Mouse (Mus musculus): ENCODE measurements around the gene Me1. TPM values are rescaled to one million over a fixed set of nuclear protein-coding genes. Genes with fewer than 3 reads are reported as not detected.

Me1 gene
- polyA plus RNA-seq, 1 experiment: 56.3 TPM

- WGBS: 92% methylated on average over 11 of the region's 11 CpGs
- Histone ChIP-seq H3K27me3 (ENCODE audit: control insufficient read depth, insufficient read depth, low read length) (no peaks in the 10 kb centered on the region), H3K4me1 (ENCODE audit: control insufficient read depth, insufficient read depth, low read length) (no peaks in the 10 kb centered on the region), H3K27ac (ENCODE audit: insufficient read depth, low read length) (no peak overlapping the region), H3K4me3 (replicated peaks; ENCODE audit: insufficient read depth, low read depth, low read length) (no peak overlapping the region)
- no peak for DNase-seq
- no peak for TF ChIP-seq CTCF (IDR thresholded peaks at IDR 0.05; ENCODE audit: borderline replicate concordance, insufficient read depth, low read depth, low read length)
- no peak for TF ChIP-seq POLR2A (IDR thresholded peaks at IDR 0.05; ENCODE audit: borderline replicate concordance, insufficient read depth, low read length)
Observed at GRCm38 (mm10) chr9:86587019-86587795, 108.5 kb downstream of the Me1 start.

- 60% methylated on average over 3 of the region's 3 CpGs for WGBS
Observed at GRCm38 (mm10) chr9:86583740-86584139, 112.0 kb downstream of the Me1 start.

GRCm38 (mm10) chr9:86579657-86580056 lies 116.1 kb downstream of the Me1 start:
- WGBS: 92% methylated on average over 10 of the region's 10 CpGs
- Histone ChIP-seq H3K4me1 (ENCODE audit: control insufficient read depth, insufficient read depth, low read length) (no peaks in the 10 kb centered on the region), H3K27ac (ENCODE audit: insufficient read depth, low read length) (no peak overlapping the region), H3K27me3 (ENCODE audit: control insufficient read depth, insufficient read depth, low read length) (no peaks in the 10 kb centered on the region), H3K4me3 (replicated peaks; ENCODE audit: insufficient read depth, low read depth, low read length) (no peak overlapping the region)
- no peak for DNase-seq
- TF ChIP-seq CTCF (IDR thresholded peaks at IDR 0.05; ENCODE audit: borderline replicate concordance, insufficient read depth, low read depth, low read length) (no peak), POLR2A (IDR thresholded peaks at IDR 0.05; ENCODE audit: borderline replicate concordance, insufficient read depth, low read length) (no peak)

More at GRCm38 (mm10) chr9:86583740-86584139, 112.0 kb downstream of the Me1 start:
- peak; percentile 48 to 70 for DNase-seq
- Histone ChIP-seq H3K4me1 (ENCODE audit: control insufficient read depth, insufficient read depth, low read length) (no peaks in the 10 kb centered on the region), H3K4me3 (replicated peaks; ENCODE audit: insufficient read depth, low read depth, low read length) (no peak overlapping the region), H3K27me3 (ENCODE audit: control insufficient read depth, insufficient read depth, low read length) (no peaks in the 10 kb centered on the region), H3K27ac (ENCODE audit: insufficient read depth, low read length) (no peak overlapping the region)
- TF ChIP-seq CTCF (IDR thresholded peaks at IDR 0.05; ENCODE audit: borderline replicate concordance, insufficient read depth, low read depth, low read length) (peak; percentile 84), POLR2A (IDR thresholded peaks at IDR 0.05; ENCODE audit: borderline replicate concordance, insufficient read depth, low read length) (no peak)

GRCm38 (mm10) chr9:86575178-86575577 lies 120.6 kb downstream of the Me1 start:
- no peak for DNase-seq
- Histone ChIP-seq H3K27me3 (ENCODE audit: control insufficient read depth, insufficient read depth, low read length) (no peaks in the 10 kb centered on the region), H3K27ac (ENCODE audit: insufficient read depth, low read length) (no peak overlapping the region), H3K4me1 (ENCODE audit: control insufficient read depth, insufficient read depth, low read length) (no peaks in the 10 kb centered on the region), H3K4me3 (replicated peaks; ENCODE audit: insufficient read depth, low read depth, low read length) (no peak overlapping the region)
- 94% methylated on average over 6 of the region's 6 CpGs for WGBS
- TF ChIP-seq CTCF (IDR thresholded peaks at IDR 0.05; ENCODE audit: borderline replicate concordance, insufficient read depth, low read depth, low read length): no peak
- no peak for TF ChIP-seq POLR2A (IDR thresholded peaks at IDR 0.05; ENCODE audit: borderline replicate concordance, insufficient read depth, low read length)

- no peak overlapping the region for H3K4me3 ChIP-seq (replicated peaks; ENCODE audit: insufficient read depth, low read depth, low read length)
- TF ChIP-seq CTCF (IDR thresholded peaks at IDR 0.05; ENCODE audit: borderline replicate concordance, insufficient read depth, low read depth, low read length): no peak
- TF ChIP-seq POLR2A (IDR thresholded peaks at IDR 0.05; ENCODE audit: borderline replicate concordance, insufficient read depth, low read length): no peak
- no peak overlapping the region for H3K27ac ChIP-seq (ENCODE audit: insufficient read depth, low read length)
- H3K27me3 ChIP-seq (ENCODE audit: control insufficient read depth, insufficient read depth, low read length): no peaks in the 10 kb centered on the region
- no peaks in the 10 kb centered on the region for H3K4me1 ChIP-seq (ENCODE audit: control insufficient read depth, insufficient read depth, low read length)
- 88% methylated on average over 20 of the region's 20 CpGs for WGBS
- DNase-seq: no peak
Observed at GRCm38 (mm10) chr9:86573616-86574303, 122.0 kb downstream of the Me1 start.

GRCm38 (mm10) chr9:86572636-86573291 lies 123.0 kb downstream of the Me1 start:
- 7% methylated on average over 13 of the region's 13 CpGs for WGBS

GRCm38 (mm10) chr9:86572196-86572595 lies 123.6 kb downstream of the Me1 start:
- Histone ChIP-seq H3K4me1 (ENCODE audit: control insufficient read depth, insufficient read depth, low read length) (no peaks in the 10 kb centered on the region), H3K27me3 (ENCODE audit: control insufficient read depth, insufficient read depth, low read length) (no peaks in the 10 kb centered on the region), H3K4me3 (replicated peaks; ENCODE audit: insufficient read depth, low read depth, low read length) (peak overlapping the region; percentile 71), H3K27ac (ENCODE audit: insufficient read depth, low read length) (peak overlapping the region; percentile 51)
- DNase-seq: peak in 1 of 2 experiments; percentile 59
- TF ChIP-seq CTCF (IDR thresholded peaks at IDR 0.05; ENCODE audit: borderline replicate concordance, insufficient read depth, low read depth, low read length): no peak
- no peak for TF ChIP-seq POLR2A (IDR thresholded peaks at IDR 0.05; ENCODE audit: borderline replicate concordance, insufficient read depth, low read length)
- 1% methylated on average over 25 of the region's 25 CpGs for WGBS

More at GRCm38 (mm10) chr9:86572636-86573291, 123.0 kb downstream of the Me1 start:
- Histone ChIP-seq H3K4me3 (replicated peaks; ENCODE audit: insufficient read depth, low read depth, low read length) (peak overlapping the region; percentile 71), H3K4me1 (ENCODE audit: control insufficient read depth, insufficient read depth, low read length) (no peaks in the 10 kb centered on the region), H3K27ac (ENCODE audit: insufficient read depth, low read length) (no peak overlapping the region), H3K27me3 (ENCODE audit: control insufficient read depth, insufficient read depth, low read length) (no peaks in the 10 kb centered on the region)
- TF ChIP-seq CTCF (IDR thresholded peaks at IDR 0.05; ENCODE audit: borderline replicate concordance, insufficient read depth, low read depth, low read length): peak; percentile 68; the same call in 1 of the 2 replicates
- TF ChIP-seq POLR2A (IDR thresholded peaks at IDR 0.05; ENCODE audit: borderline replicate concordance, insufficient read depth, low read length): no peak
- peak; percentile 73 to 79 for DNase-seq

All from cerebellum, adult 2 months (tissue).